Mouse (Mus musculus) bone marrow, adult 2 months (tissue): ENCODE measurements around the gene Maml2. TPM values are rescaled to one million over a fixed set of nuclear protein-coding genes. Genes with fewer than 3 reads are reported as not detected.

ENCODE experiments used
- H3K27ac ChIP-seq: fragments of 200-500 bp; 2 replicates; pipeline ENCODE4 v1.5.1; 2012; ENCODE audit warnings: low read depth, mild to moderate bottlenecking, control low read depth, inconsistent platforms, low read length; ENCODE audit not compliant: control insufficient read depth, poor library complexity, insufficient read depth
- H3K4me1 ChIP-seq: fragments of 200-500 bp; 2 replicates; pipeline ENCODE4 v1.6.1; 2011; ENCODE audit warnings: low read length; ENCODE audit not compliant: control insufficient read depth, insufficient read depth
- H3K4me3 ChIP-seq: fragments of 200-500 bp; replicated peaks from 2 replicates; pipeline ENCODE3; 2011; ENCODE audit warnings: mild to moderate bottlenecking, low read depth, low read length, control low read depth; ENCODE audit not compliant: control insufficient read depth
- CTCF ChIP-seq: fragments of 200-500 bp; IDR thresholded peaks from 2 replicates; pipeline ENCODE4 v1.5.1; 2011; ENCODE audit warnings: low read length, control low read depth; ENCODE audit not compliant: control insufficient read depth, insufficient read depth
- POLR2A ChIP-seq: fragments of 200-500 bp; IDR thresholded peaks from 2 replicates; pipeline ENCODE4 v1.6.1; 2011; ENCODE audit warnings: low read depth, mild to moderate bottlenecking, control low read depth, low read length, borderline replicate concordance; ENCODE audit not compliant: control insufficient read depth
- WGBS: fragments of 180-500 bp; shearing (Covaris S2); methylation state at CpG from one replicate; pipeline ENCODE4 v1.1.7; 2018; 5-methylcytosine and 5-hydroxymethylcytosine counted together
- polyA plus RNA-seq: library from polyadenylated mRNA; stranded (reverse); fragments of >200 nt; gene quantifications from 2 replicates; pipeline ENCODE4 v1.2.4, GENCODE M21; 2011; ENCODE audit warnings: low replicate concordance; ENCODE audit not compliant: missing spikeins, insufficient read depth, insufficient read length

The Maml2 gene
- polyA plus RNA-seq, 1 experiment, result 3.5 TPM

GRCm38 (mm10) chr9:13603533-13604143 lies 305.9 kb downstream of the Maml2 start:
- H3K4me3 ChIP-seq, result no peak overlapping the region
- TF ChIP-seq CTCF (no peak), POLR2A (no peak)
- no peaks in the 10 kb centered on the region for H3K4me1 ChIP-seq
- WGBS, result 75% methylated on average over 8 of the region's 8 CpGs
- no peak overlapping the region for H3K27ac ChIP-seq

GRCm38 (mm10) chr9:13607609-13608185 lies 309.9 kb downstream of the Maml2 start:
- 75% methylated on average over 8 of the region's 8 CpGs for WGBS
- TF ChIP-seq CTCF, result no peak
- no peak for TF ChIP-seq POLR2A
- H3K27ac ChIP-seq, result no peak overlapping the region
- no peak overlapping the region for H3K4me3 ChIP-seq
- H3K4me1 ChIP-seq, result no peaks in the 10 kb centered on the region

DNA sequence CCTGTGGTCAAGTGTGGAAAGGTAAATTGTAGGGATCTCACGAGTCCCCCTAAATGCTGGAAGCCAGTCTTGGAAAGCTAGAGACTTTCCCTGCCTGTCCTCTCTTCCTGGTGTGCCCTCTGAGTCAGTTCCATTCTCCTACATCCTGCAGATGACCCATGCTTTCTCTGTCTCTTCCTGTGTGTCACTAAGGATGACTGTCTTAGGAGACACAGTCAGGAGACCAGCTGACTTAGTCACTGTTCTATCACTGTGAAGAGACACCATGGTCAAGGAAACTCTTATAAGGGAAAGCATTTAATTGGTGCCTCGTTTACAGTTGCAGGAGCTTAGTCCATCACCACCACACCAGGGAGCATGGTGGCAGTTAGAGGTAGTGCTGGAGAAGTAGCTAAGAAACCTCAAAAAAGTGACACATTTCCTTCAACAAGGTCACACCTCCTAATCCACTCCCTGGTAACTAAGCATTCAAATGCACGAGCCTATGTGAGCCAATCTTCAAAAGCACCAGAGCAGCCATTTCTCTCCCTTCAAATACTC lies 310.8 kb downstream of the Maml2 start:
- Histone ChIP-seq H3K4me3 (no peak overlapping the region), H3K27ac (no peak overlapping the region), H3K4me1 (no peaks in the 10 kb centered on the region)
- no peak for TF ChIP-seq POLR2A
- TF ChIP-seq CTCF, result no peak
- 43% methylated on average over 3 of the region's 3 CpGs for WGBS

GRCm38 (mm10) chr9:13611561-13611960 lies 313.8 kb downstream of the Maml2 start:
- no peak for TF ChIP-seq CTCF
- no peak for TF ChIP-seq POLR2A
- 77% methylated on average over 3 of the region's 3 CpGs for WGBS
- Histone ChIP-seq H3K27ac (no peak overlapping the region), H3K4me3 (no peak overlapping the region), H3K4me1 (no peaks in the 10 kb centered on the region)

GRCm38 (mm10) chr9:13612371-13612770 lies 314.6 kb downstream of the Maml2 start:
- H3K27ac ChIP-seq, result no peak overlapping the region
- no peak overlapping the region for H3K4me3 ChIP-seq
- no peaks in the 10 kb centered on the region; the same call in 1 of the 2 replicates for H3K4me1 ChIP-seq
- TF ChIP-seq CTCF (no peak), POLR2A (no peak)
- 78% methylated on average over 8 of the region's 8 CpGs for WGBS

DNA sequence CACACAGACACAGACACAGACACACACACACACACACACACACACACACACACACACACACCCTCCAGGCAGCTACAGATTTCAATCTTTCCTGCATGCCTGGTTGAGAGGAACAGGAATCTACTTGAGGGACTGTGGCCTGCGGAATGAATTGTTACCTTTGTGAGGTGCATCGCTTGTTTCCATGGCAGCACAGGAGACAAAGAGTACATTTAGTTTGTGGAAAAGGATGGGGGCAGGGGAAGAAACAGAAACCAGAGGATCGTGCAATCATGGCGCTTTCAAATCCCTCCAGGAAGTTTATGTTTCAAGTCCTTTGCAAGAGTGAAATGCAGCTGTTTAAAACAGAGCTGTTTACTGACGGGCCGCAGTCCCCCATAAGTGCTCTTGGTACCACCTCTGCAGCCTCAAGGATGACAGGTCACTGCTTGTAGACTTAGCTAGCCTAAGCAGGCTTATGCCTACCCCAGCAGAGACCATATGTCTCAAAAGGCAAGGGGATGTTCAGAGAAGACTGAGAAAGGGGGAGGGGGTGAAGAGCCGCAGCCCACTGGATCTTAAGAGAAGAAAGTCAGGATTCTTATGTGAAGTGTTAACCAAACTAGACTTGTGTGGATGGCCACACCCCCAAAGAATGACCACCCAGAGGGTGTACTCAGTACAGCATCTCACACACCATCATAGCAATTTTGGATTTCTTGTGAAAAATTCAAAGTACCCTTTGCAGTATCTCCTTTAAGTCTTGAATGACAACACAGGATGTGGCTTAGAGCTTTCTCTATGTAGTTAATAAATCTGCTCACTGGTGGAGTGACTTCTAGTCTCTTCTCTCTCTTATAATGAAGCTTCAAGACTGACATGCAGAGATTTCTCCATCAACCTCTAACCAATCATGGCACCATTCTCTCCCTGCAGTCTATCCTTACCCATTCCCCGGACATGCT lies 315.8 kb downstream of the Maml2 start:
- TF ChIP-seq CTCF, result no peak
- TF ChIP-seq POLR2A, result no peak
- Histone ChIP-seq H3K27ac (no peak overlapping the region), H3K4me3 (no peak overlapping the region), H3K4me1 (no peaks in the 10 kb centered on the region; the same call in 1 of the 2 replicates)
- WGBS, result 80% methylated on average over 8 of the region's 8 CpGs

- WGBS, result 84% methylated on average over 5 of the region's 5 CpGs
- Histone ChIP-seq H3K4me3 (no peak overlapping the region), H3K4me1 (no peaks in the 10 kb centered on the region; the same call in 1 of the 2 replicates), H3K27ac (no peak overlapping the region)
- TF ChIP-seq CTCF, result no peak
- no peak for TF ChIP-seq POLR2A
These were observed 318.7 kb downstream of the Maml2 start for GRCm38 (mm10) chr9:13616383-13617009.

DNA sequence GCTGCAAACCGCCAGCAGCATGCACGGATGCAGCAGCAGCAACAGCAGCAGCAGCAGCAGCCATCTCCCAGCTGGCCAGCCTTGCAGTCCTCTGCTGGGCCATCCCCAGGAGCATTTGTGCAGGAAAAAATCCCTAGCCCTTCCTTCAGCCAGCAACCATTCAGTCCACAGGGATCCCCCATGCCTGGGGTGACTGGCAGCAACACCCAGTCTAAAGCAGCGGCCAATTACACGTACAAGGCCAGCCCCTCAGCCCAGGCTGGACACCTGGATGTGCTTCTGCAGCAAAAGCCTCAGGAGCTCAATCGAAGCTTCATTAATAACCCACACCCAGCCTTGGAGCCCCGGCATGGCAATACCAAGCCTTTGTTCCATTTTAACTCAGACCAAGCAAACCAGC lies 323.0 kb downstream of the Maml2 start:
- Histone ChIP-seq H3K27ac (no peak overlapping the region), H3K4me1 (no peaks in the 10 kb centered on the region; the same call in 1 of the 2 replicates), H3K4me3 (no peak overlapping the region)
- TF ChIP-seq CTCF (no peak), POLR2A (no peak)
- WGBS, result 73% methylated on average over 6 of the region's 6 CpGs

DNA sequence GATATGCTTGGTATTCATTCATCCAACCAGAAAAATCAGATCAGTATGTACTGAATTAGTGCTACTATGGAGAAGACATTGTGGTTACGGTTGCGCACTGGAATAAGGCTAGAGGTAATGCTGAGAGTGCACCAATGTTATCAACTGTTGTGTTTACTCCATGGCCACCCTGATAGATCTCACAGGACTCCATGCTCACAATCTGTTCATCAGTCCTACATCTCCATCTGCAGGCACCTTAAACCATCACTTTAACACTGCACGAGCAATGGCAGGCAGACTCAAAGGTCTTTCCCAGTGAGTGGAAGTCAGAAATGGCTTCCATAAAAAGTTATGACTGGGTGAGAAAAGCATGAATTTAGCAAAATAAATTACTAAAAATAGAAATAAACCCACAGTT lies 324.2 kb downstream of the Maml2 start:
- no peaks in the 10 kb centered on the region; the same call in 1 of the 2 replicates for H3K4me1 ChIP-seq
- TF ChIP-seq CTCF (no peak), POLR2A (no peak)
- no peak overlapping the region for H3K4me3 ChIP-seq
- no peak overlapping the region for H3K27ac ChIP-seq
- 96% methylated on average over 3 of the region's 3 CpGs for WGBS
